Mouse (Mus musculus) bone marrow, adult 2 months (tissue): ENCODE results near the gene Klhl18.

Source experiments
- CTCF ChIP-seq: fragments of 200-500 bp; IDR thresholded peaks from 2 replicates; pipeline ENCODE4 v1.5.1; 2011; ENCODE audit warnings: low read length, control low read depth; ENCODE audit not compliant: control insufficient read depth, insufficient read depth
- POLR2A ChIP-seq: fragments of 200-500 bp; IDR thresholded peaks from 2 replicates; pipeline ENCODE4 v1.6.1; 2011; ENCODE audit warnings: low read depth, mild to moderate bottlenecking, control low read depth, low read length, borderline replicate concordance; ENCODE audit not compliant: control insufficient read depth

GRCm38 (mm10) chr9:110380662-110381061, 95.8 kb downstream of the Klhl18 start:
- TF ChIP-seq POLR2A (no peak), CTCF (no peak)
